Mouse (Mus musculus): ENCODE results near the gene Abhd18. TPM values are rescaled to one million over a fixed set of nuclear protein-coding genes. Genes with fewer than 3 reads are reported as not detected.

The Abhd18 gene
- total RNA-seq, 1 experiment from 2014 or later: 12.1 TPM

GRCm38 (mm10) chr3:40949903-40950600, 103.3 kb downstream of the Abhd18 start:
- no peak for ATAC-seq (replicated peaks; ENCODE audit: low read depth, poor library complexity, severe bottlenecking)

- peak; percentile 28 for ATAC-seq (replicated peaks; ENCODE audit: low read depth, poor library complexity, severe bottlenecking)
Observed at GRCm38 (mm10) chr3:40950601-40951201, 103.9 kb downstream of the Abhd18 start.

GRCm38 (mm10) chr3:40951365-40951764, 104.6 kb downstream of the Abhd18 start:
- ATAC-seq (replicated peaks; ENCODE audit: low read depth, poor library complexity, severe bottlenecking): peak; percentile 16; the same call in 1 of the 2 replicates

- ATAC-seq (replicated peaks; ENCODE audit: low read depth, poor library complexity, severe bottlenecking): no peak
Observed at GRCm38 (mm10) chr3:40952606-40953005, 105.8 kb downstream of the Abhd18 start.

GRCm38 (mm10) chr3:40954792-40955191, 108.0 kb downstream of the Abhd18 start:
- no peak for ATAC-seq (replicated peaks; ENCODE audit: low read depth, poor library complexity, severe bottlenecking)

- ATAC-seq (replicated peaks; ENCODE audit: low read depth, poor library complexity, severe bottlenecking): no peak
Observed at GRCm38 (mm10) chr3:40958831-40959230, 112.1 kb downstream of the Abhd18 start.

GRCm38 (mm10) chr3:40980758-40981157, 134.0 kb downstream of the Abhd18 start:
- ATAC-seq (replicated peaks; ENCODE audit: low read depth, poor library complexity, severe bottlenecking): no peak

- no peak for ATAC-seq (replicated peaks; ENCODE audit: low read depth, poor library complexity, severe bottlenecking)
Observed at GRCm38 (mm10) chr3:40987539-40987938, 140.8 kb downstream of the Abhd18 start.

Other genes starting within 250 kb of the Abhd18 start
- gene Slc25a31, start 138.1 kb upstream of the Abhd18 start, total RNA-seq (2017): not detected in 2 replicates
- 47.0 and 94.6 TPM in 2 replicates for gene Hspa4l, start 102.5 kb upstream of the Abhd18 start, total RNA-seq (2017)
- gene Plk4, start 47.0 kb upstream of the Abhd18 start, total RNA-seq (2017): 84.9 and 96.4 TPM in 2 replicates
- gene Mfsd8, start 84 bp upstream of the Abhd18 start, total RNA-seq (2017): 6.5 and 7.8 TPM in 2 replicates
- gene 1700034I23Rik, start 55.6 kb downstream of the Abhd18 start, total RNA-seq (2017): 0.59 TPM in 1 of 2 replicates, not detected in the other
- 45.8 and 49.7 TPM in 2 replicates for gene Larp1b, start 102.9 kb downstream of the Abhd18 start, total RNA-seq (2017)
- 20.4 and 24.3 TPM in 2 replicates for gene Pgrmc2, start 236.1 kb downstream of the Abhd18 start, total RNA-seq (2017)